Comparison of ENCODE assay signal across 23 mouse cellular contexts in the genomic region with DNA sequence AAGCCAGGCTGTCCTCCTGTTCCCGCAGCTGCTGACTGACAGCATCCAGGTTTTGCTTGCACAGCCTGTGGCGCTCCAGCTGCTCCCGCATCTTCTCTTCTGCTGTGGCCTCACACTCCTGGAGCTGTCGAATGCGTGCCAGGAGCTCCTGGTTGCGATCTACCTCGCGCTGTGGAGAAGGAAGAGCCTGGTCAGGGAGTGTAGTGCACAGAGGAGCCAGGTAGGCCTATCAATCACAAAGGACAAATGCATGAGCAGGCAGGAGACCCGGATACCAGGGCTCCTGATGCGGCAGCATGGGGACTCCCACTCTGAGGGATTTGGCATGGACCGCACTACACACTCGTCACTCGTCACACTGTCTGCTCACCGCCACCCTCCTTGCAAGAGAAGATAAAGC. TPM values are rescaled to one million over a fixed set of nuclear protein-coding genes. Genes with fewer than 3 reads are reported as not detected.
DNase-seq lines count a peak whose midpoint lies in the region; ATAC-seq and TF ChIP-seq lines count a peak whose summit lies in the region.
"Had no signal": no experiment of that assay in that cellular context is flagged by ENCODE, and none has a peak within 500 bp of the region (broad histone marks: within the 10 kb centered on the region; RNA-seq: fewer than 3 reads in every experiment).

No protein-coding gene starts in this region.

- 57% methylated on average over 14 of the region's 14 CpGs for WGBS in heart, embryonic 13.5 days
- 70% methylated on average over 14 of the region's 14 CpGs for WGBS in heart, adult 2 months
- 87% methylated on average over 14 of the region's 14 CpGs for WGBS in midbrain, postnatal 0 days
- WGBS in midbrain, embryonic 10.5 days, result 92% methylated on average over 14 of the region's 14 CpGs

- H3K4me2 ChIP-seq in heart, embryonic 13.5 days, result peak overlapping the region; percentile 22
- H3K4me2 ChIP-seq in midbrain, postnatal 0 days (ENCODE audit: low read depth, low read length, poor library complexity, severe bottlenecking), result no peak overlapping the region
- H3K4me2 ChIP-seq: forebrain, embryonic 15.5 days; intestine, embryonic 15.5 days; limb, embryonic 13.5 days; liver, embryonic 11.5 days; lung, embryonic 15.5 days; midbrain, embryonic 12.5 days had no signal

- no peaks in the 10 kb centered on the region for H3K9me3 ChIP-seq in heart, embryonic 13.5 days
- H3K9me3 ChIP-seq in midbrain, postnatal 0 days (ENCODE audit: low read length), result no peaks in the 10 kb centered on the region
- H3K9me3 ChIP-seq in midbrain, embryonic 10.5 days (replicated peaks), result no peaks in the 10 kb centered on the region
- H3K9me3 ChIP-seq: forebrain, embryonic 15.5 days; G1E; intestine, embryonic 15.5 days; limb, embryonic 13.5 days; lung, embryonic 15.5 days; midbrain, embryonic 12.5 days had no signal

- no peaks in the 10 kb centered on the region for H3K79me2 ChIP-seq in heart, adult 2 months (replicated peaks; ENCODE audit: control insufficient read depth, insufficient read depth, low read length)

- peak; percentile 34; the same call in 1 of the 2 replicates for ATAC-seq in frontal cortex, adult (ENCODE audit: low TSS enrichment)
- ATAC-seq in heart, embryonic 13.5 days (ENCODE audit: extremely low read depth, insufficient number of reproducible peaks, low FRiP score, low TSS enrichment), result no peak
- no peak for ATAC-seq in midbrain, postnatal 0 days (ENCODE audit: low FRiP score)
- ATAC-seq: forebrain, embryonic 15.5 days; hindbrain, postnatal 0 days; intestine, embryonic 15.5 days had no signal

- DNase-seq in frontal cortex, postnatal 10 days (ENCODE audit: low spot score in 2 of 2), result no peak
- no peak for DNase-seq in heart, adult 2 months
- peak; percentile 10 for DNase-seq in midbrain, postnatal 0 days (ENCODE audit: low spot score)
- no peak for DNase-seq in midbrain, embryonic 10.5 days (ENCODE audit: low spot score)
- DNase-seq in T-cell, adult 2 months (ENCODE audit: low spot score), result no peak
- DNase-seq: adrenal gland, postnatal 10 days; cerebellum, adult 8-10 months; cerebellum, postnatal 25 days; kidney, adult 2 months; kidney, postnatal 36 days; thymus, adult 2 months; thymus, postnatal 4 days had no signal

- no peak overlapping the region for H3K4me3 ChIP-seq in heart, embryonic 13.5 days
- H3K4me3 ChIP-seq in heart, adult 2 months, result no peak overlapping the region
- no peak overlapping the region for H3K4me3 ChIP-seq in midbrain, postnatal 0 days (ENCODE audit: low read depth, low read length)
- no peak overlapping the region for H3K4me3 ChIP-seq in midbrain, embryonic 10.5 days
- H3K4me3 ChIP-seq: forebrain, embryonic 15.5 days; intestine, embryonic 15.5 days; layer of hippocampus, adult 2 months; limb, embryonic 13.5 days; lung, embryonic 15.5 days; midbrain, embryonic 12.5 days had no signal

- no peak for TF ChIP-seq CTCF in heart, adult 2 months (IDR thresholded peaks at IDR 0.05)
- no peak for TF ChIP-seq CTCF in midbrain, postnatal 0 days (IDR thresholded peaks at IDR 0.05)

- no peak for TF ChIP-seq POLR2A in heart, adult 2 months (IDR thresholded peaks at IDR 0.05; ENCODE audit: insufficient read depth, low read depth, low read length)

- H3K27ac ChIP-seq in heart, embryonic 13.5 days (replicated peaks), result peak overlapping the region; percentile 58
- no peak overlapping the region for H3K27ac ChIP-seq in heart, adult 2 months
- H3K27ac ChIP-seq in midbrain, postnatal 0 days (ENCODE audit: low read depth, low read length), result no peak overlapping the region
- no peak overlapping the region for H3K27ac ChIP-seq in midbrain, embryonic 10.5 days (replicated peaks)
- H3K27ac ChIP-seq: forebrain, embryonic 15.5 days; hindbrain, postnatal 0 days; intestine, embryonic 15.5 days; layer of hippocampus, adult 2 months; limb, embryonic 13.5 days; lung, embryonic 15.5 days; midbrain, embryonic 12.5 days had no signal

- H3K36me3 ChIP-seq in heart, embryonic 13.5 days, result peaks cover 84% of the 10 kb centered on the region
- H3K36me3 ChIP-seq in heart, adult 2 months (ENCODE audit: control insufficient read depth, insufficient read depth, low read length), result no peaks in the 10 kb centered on the region
- H3K36me3 ChIP-seq in midbrain, postnatal 0 days (ENCODE audit: insufficient read depth, low read length), result peaks cover 55% of the 10 kb centered on the region
- peaks cover 100% of the 10 kb centered on the region for H3K36me3 ChIP-seq in midbrain, embryonic 10.5 days

- intact Hi-C loops in heart, adult 2 months (cut with DNase I), result no loop called here

- no peaks in the 10 kb centered on the region for H3K27me3 ChIP-seq in heart, embryonic 13.5 days (replicated peaks)
- no peaks in the 10 kb centered on the region for H3K27me3 ChIP-seq in heart, adult 2 months (ENCODE audit: control insufficient read depth, insufficient read depth, low read length)
- H3K27me3 ChIP-seq in midbrain, postnatal 0 days (ENCODE audit: insufficient read depth, low read length), result no peaks in the 10 kb centered on the region
- no peaks in the 10 kb centered on the region for H3K27me3 ChIP-seq in midbrain, embryonic 10.5 days (ENCODE audit: low read depth, poor library complexity, severe bottlenecking)
- H3K27me3 ChIP-seq: forebrain, embryonic 15.5 days; intestine, embryonic 15.5 days; limb, embryonic 13.5 days; lung, embryonic 15.5 days; midbrain, embryonic 12.5 days had no signal

- no peak for TF ChIP-seq EP300 in heart, adult 2 months (IDR thresholded peaks at IDR 0.05; ENCODE audit: insufficient read depth, low read depth, low read length)

- peak overlapping the region; percentile 37; the same call in 1 of the 2 replicates for H3K9ac ChIP-seq in heart, embryonic 13.5 days
- H3K9ac ChIP-seq in heart, adult 2 months (ENCODE audit: low read depth, low read length), result no peak overlapping the region
- no peak overlapping the region for H3K9ac ChIP-seq in midbrain, postnatal 0 days (replicated peaks; ENCODE audit: low read length, poor library complexity, severe bottlenecking)
- H3K9ac ChIP-seq: forebrain, embryonic 15.5 days; intestine, embryonic 15.5 days; limb, embryonic 13.5 days; lung, embryonic 15.5 days; midbrain, embryonic 12.5 days had no signal

- H3K4me1 ChIP-seq in heart, embryonic 13.5 days, result peaks cover 38% of the 10 kb centered on the region
- H3K4me1 ChIP-seq in heart, adult 2 months (ENCODE audit: control insufficient read depth, insufficient read depth, low read length), result no peaks in the 10 kb centered on the region
- no peaks in the 10 kb centered on the region for H3K4me1 ChIP-seq in midbrain, postnatal 0 days (ENCODE audit: insufficient read depth, low read length)
- no peaks in the 10 kb centered on the region for H3K4me1 ChIP-seq in midbrain, embryonic 10.5 days
- H3K4me1 ChIP-seq: forebrain, embryonic 15.5 days; intestine, embryonic 15.5 days; limb, embryonic 13.5 days; lung, embryonic 15.5 days; midbrain, embryonic 12.5 days had no signal

RNA-seq across cellular contexts. Expression of gene Mad1l1, which starts 13.8 kb away (rescaled TPM):
- 25.2 and 26.1 TPM in 2 replicates for polyA plus RNA-seq in heart, embryonic 13.5 days (2015; fragmentation: Nextera tagmentation; extraction: Ambion mirVana)
- total RNA-seq in heart, adult 2 months (2021), result 10 to 100 TPM in 1 of 2 experiments, 1 to 10 TPM in 1; 9.4 to 12.2 TPM
- 10.1 and 12.4 TPM in 2 replicates for polyA plus RNA-seq in heart, adult 2 months (2012; rRNA removed)
- 25.9 and 28.5 TPM in 2 replicates for total RNA-seq in midbrain, postnatal 0 days (2014; rRNA removed)
- polyA plus RNA-seq in midbrain, postnatal 0 days (2015; fragmentation: Nextera tagmentation; extraction: Ambion mirVana), result 33.5 and 34.0 TPM in 2 replicates
- 57.9 and 59.9 TPM in 2 replicates for polyA plus RNA-seq in midbrain, embryonic 10.5 days (2016; fragmentation: Nextera tagmentation; extraction: Ambion mirVana)

RNA-seq across cellular contexts. Expression of gene Nudt1, which starts 13.9 kb away (rescaled TPM):
- polyA plus RNA-seq in heart, embryonic 13.5 days (2015; fragmentation: Nextera tagmentation; extraction: Ambion mirVana), result 28.2 and 31.3 TPM in 2 replicates
- 10 to 100 TPM in 1 of 2 experiments, 1 to 10 TPM in 1; 6.5 to 10.0 TPM for total RNA-seq in heart, adult 2 months (2021)
- polyA plus RNA-seq in heart, adult 2 months (2012; rRNA removed), result 8.7 and 12.4 TPM in 2 replicates
- total RNA-seq in midbrain, postnatal 0 days (2014; rRNA removed), result 7.6 and 10.5 TPM in 2 replicates
- 16.6 and 17.9 TPM in 2 replicates for polyA plus RNA-seq in midbrain, postnatal 0 days (2015; fragmentation: Nextera tagmentation; extraction: Ambion mirVana)
- 54.9 and 58.6 TPM in 2 replicates for polyA plus RNA-seq in midbrain, embryonic 10.5 days (2016; fragmentation: Nextera tagmentation; extraction: Ambion mirVana)

RNA-seq across cellular contexts. Expression of gene Mrm2, which starts 24.1 kb away (rescaled TPM):
- 14.7 and 15.1 TPM in 2 replicates for polyA plus RNA-seq in heart, embryonic 13.5 days (2015; fragmentation: Nextera tagmentation; extraction: Ambion mirVana)
- 10 to 100 TPM; 11.0 to 12.5 TPM for total RNA-seq in heart, adult 2 months (2021)
- polyA plus RNA-seq in heart, adult 2 months (2012; rRNA removed), result 10.9 and 15.2 TPM in 2 replicates
- 9.9 and 15.1 TPM in 2 replicates for total RNA-seq in midbrain, postnatal 0 days (2014; rRNA removed)
- 14.7 and 16.2 TPM in 2 replicates for polyA plus RNA-seq in midbrain, postnatal 0 days (2015; fragmentation: Nextera tagmentation; extraction: Ambion mirVana)
- 21.9 and 23.0 TPM in 2 replicates for polyA plus RNA-seq in midbrain, embryonic 10.5 days (2016; fragmentation: Nextera tagmentation; extraction: Ambion mirVana)
